Mouse (Mus musculus): ENCODE measurements around the gene Plxnb3. TPM values are rescaled to one million over a fixed set of nuclear protein-coding genes. Genes with fewer than 3 reads are reported as not detected.
A peak's percentile ranks its signal among the peaks of the same experiment; 100 is the strongest.
"Not testable (repeated sequence)": the region's sequence is repeated elsewhere in the genome, so short reads cannot be mapped to it uniquely, and the experiment has no call there.

Gene Plxnb3
- polyA plus RNA-seq, 1 experiment from 2014 or later, result 0.30 TPM

DNA sequence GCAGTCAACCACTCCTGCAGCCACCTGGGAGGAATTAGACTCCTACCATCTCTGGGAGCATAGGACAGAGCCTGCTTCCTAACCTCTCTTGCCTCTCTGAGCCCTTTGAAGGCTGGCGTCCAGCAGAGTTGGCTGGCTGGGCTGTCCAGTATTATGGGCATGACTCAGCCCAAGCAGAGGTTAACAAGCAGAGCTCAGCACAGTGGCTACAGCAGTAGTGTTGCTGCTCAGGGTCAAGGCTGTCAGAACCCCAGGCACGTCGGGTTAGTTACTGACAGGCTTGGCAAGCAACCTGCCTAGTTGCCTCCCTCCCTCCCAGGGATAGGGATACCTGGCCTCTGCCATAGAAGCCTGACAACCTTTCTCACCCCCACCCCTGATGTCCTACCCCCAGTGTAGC, 38.6 kb upstream of the Plxnb3 start:
- H3K27ac ChIP-seq (replicated peaks), result peak overlapping the region; percentile 75
- H3K9me3 ChIP-seq (ENCODE audit: control insufficient read depth, low read length), result no peaks in the 10 kb centered on the region
- TF ChIP-seq CTCF (IDR thresholded peaks at IDR 0.05; ENCODE audit: low read depth) (no peak), EP300 (optimal IDR thresholded peaks at IDR 0.05) (no peak)
- no peak for ATAC-seq (ENCODE audit: low FRiP score, low TSS enrichment)
- no peak overlapping the region for H3K4me3 ChIP-seq (ENCODE audit: low read depth, low read length)
- peak overlapping the region; percentile 58 for H3K4me2 ChIP-seq (replicated peaks; ENCODE audit: low read depth)
- H3K36me3 ChIP-seq (ENCODE audit: control insufficient read depth, insufficient read depth, low read length), result no peaks in the 10 kb centered on the region
- no peaks in the 10 kb centered on the region for H3K27me3 ChIP-seq (ENCODE audit: control insufficient read depth, insufficient read depth, low read length)
- WGBS, result 22% methylated on average over 3 of the region's 3 CpGs
- no peak for DNase-seq (ENCODE audit: low spot score)
- no peaks in the 10 kb centered on the region for H3K4me1 ChIP-seq (replicated peaks; ENCODE audit: control insufficient read depth, insufficient read depth)
- no peak overlapping the region for H3K9ac ChIP-seq (ENCODE audit: low read length)

GRCm38 (mm10) chrX:73718686-73719362, 38.1 kb upstream of the Plxnb3 start:
- no peaks in the 10 kb centered on the region for H3K9me3 ChIP-seq (ENCODE audit: control insufficient read depth, low read length)
- H3K36me3 ChIP-seq (ENCODE audit: control insufficient read depth, insufficient read depth, low read length), result no peaks in the 10 kb centered on the region
- H3K9ac ChIP-seq (ENCODE audit: low read length), result peak overlapping the region; percentile 8; the same call in 1 of the 2 replicates
- H3K4me3 ChIP-seq (ENCODE audit: low read depth, low read length), result no peak overlapping the region
- H3K27me3 ChIP-seq (ENCODE audit: control insufficient read depth, insufficient read depth, low read length), result no peaks in the 10 kb centered on the region
- TF ChIP-seq CTCF (IDR thresholded peaks at IDR 0.05; ENCODE audit: low read depth) (no peak), EP300 (optimal IDR thresholded peaks at IDR 0.05) (no peak)
- WGBS, result 37% methylated on average over 5 of the region's 5 CpGs
- DNase-seq (ENCODE audit: low spot score), result peak; percentile 70
- H3K4me2 ChIP-seq (replicated peaks; ENCODE audit: low read depth), result peak overlapping the region; percentile 58
- H3K27ac ChIP-seq (replicated peaks), result peak overlapping the region; percentile 75
- H3K4me1 ChIP-seq (replicated peaks; ENCODE audit: control insufficient read depth, insufficient read depth), result no peaks in the 10 kb centered on the region
- no peak for ATAC-seq (ENCODE audit: low FRiP score, low TSS enrichment)

- WGBS, result 59% methylated on average over 1 of the region's 1 CpGs
- no peak for DNase-seq (ENCODE audit: low spot score)
Observed at GRCm38 (mm10) chrX:73730908-73731307, 26.0 kb upstream of the Plxnb3 start.

GRCm38 (mm10) chrX:73738155-73738554, 18.7 kb upstream of the Plxnb3 start:
- Histone ChIP-seq H3K36me3 (ENCODE audit: control insufficient read depth, insufficient read depth, low read length) (no peaks in the 10 kb centered on the region), H3K4me1 (replicated peaks; ENCODE audit: control insufficient read depth, insufficient read depth) (no peaks in the 10 kb centered on the region), H3K9me3 (ENCODE audit: control insufficient read depth, low read length) (no peaks in the 10 kb centered on the region), H3K4me3 (ENCODE audit: low read depth, low read length) (no peak overlapping the region), H3K4me2 (replicated peaks; ENCODE audit: low read depth) (no peak overlapping the region), H3K9ac (ENCODE audit: low read length) (no peak overlapping the region), H3K27ac (replicated peaks) (no peak overlapping the region), H3K27me3 (ENCODE audit: control insufficient read depth, insufficient read depth, low read length) (no peaks in the 10 kb centered on the region)
- TF ChIP-seq EP300 (optimal IDR thresholded peaks at IDR 0.05), result no peak
- TF ChIP-seq CTCF (IDR thresholded peaks at IDR 0.05; ENCODE audit: low read depth), result peak; percentile 40
- DNase-seq (ENCODE audit: low spot score) (no peak), ATAC-seq (ENCODE audit: low FRiP score, low TSS enrichment) (no peak)
- 29% methylated on average over 1 of the region's 1 CpGs for WGBS

More at GRCm38 (mm10) chrX:73730908-73731307, 26.0 kb upstream of the Plxnb3 start:
- no peaks in the 10 kb centered on the region for H3K27me3 ChIP-seq (ENCODE audit: control insufficient read depth, insufficient read depth, low read length)
- H3K27ac ChIP-seq (replicated peaks), result no peak overlapping the region
- TF ChIP-seq CTCF (IDR thresholded peaks at IDR 0.05; ENCODE audit: low read depth), result no peak
- no peak for TF ChIP-seq EP300 (optimal IDR thresholded peaks at IDR 0.05)
- no peak overlapping the region for H3K4me2 ChIP-seq (replicated peaks; ENCODE audit: low read depth)
- H3K9me3 ChIP-seq (ENCODE audit: control insufficient read depth, low read length), result no peaks in the 10 kb centered on the region
- H3K36me3 ChIP-seq (ENCODE audit: control insufficient read depth, insufficient read depth, low read length), result no peaks in the 10 kb centered on the region
- H3K4me1 ChIP-seq (replicated peaks; ENCODE audit: control insufficient read depth, insufficient read depth), result no peaks in the 10 kb centered on the region
- H3K9ac ChIP-seq (ENCODE audit: low read length), result no peak overlapping the region
- no peak overlapping the region for H3K4me3 ChIP-seq (ENCODE audit: low read depth, low read length)
- no peak for ATAC-seq (ENCODE audit: low FRiP score, low TSS enrichment)

GRCm38 (mm10) chrX:73739151-73739550, 17.7 kb upstream of the Plxnb3 start:
- Histone ChIP-seq H3K27ac (replicated peaks) (no peak overlapping the region), H3K36me3 (ENCODE audit: control insufficient read depth, insufficient read depth, low read length) (no peaks in the 10 kb centered on the region), H3K9ac (ENCODE audit: low read length) (no peak overlapping the region), H3K27me3 (ENCODE audit: control insufficient read depth, insufficient read depth, low read length) (no peaks in the 10 kb centered on the region), H3K4me2 (replicated peaks; ENCODE audit: low read depth) (no peak overlapping the region), H3K4me3 (ENCODE audit: low read depth, low read length) (no peak overlapping the region), H3K4me1 (replicated peaks; ENCODE audit: control insufficient read depth, insufficient read depth) (no peaks in the 10 kb centered on the region), H3K9me3 (ENCODE audit: control insufficient read depth, low read length) (no peaks in the 10 kb centered on the region)
- 43% methylated on average over 5 of the region's 5 CpGs for WGBS
- TF ChIP-seq EP300 (optimal IDR thresholded peaks at IDR 0.05), result no peak
- TF ChIP-seq CTCF (IDR thresholded peaks at IDR 0.05; ENCODE audit: low read depth), result no peak
- ATAC-seq (ENCODE audit: low FRiP score, low TSS enrichment) (no peak), DNase-seq (ENCODE audit: low spot score) (no peak)

DNA sequence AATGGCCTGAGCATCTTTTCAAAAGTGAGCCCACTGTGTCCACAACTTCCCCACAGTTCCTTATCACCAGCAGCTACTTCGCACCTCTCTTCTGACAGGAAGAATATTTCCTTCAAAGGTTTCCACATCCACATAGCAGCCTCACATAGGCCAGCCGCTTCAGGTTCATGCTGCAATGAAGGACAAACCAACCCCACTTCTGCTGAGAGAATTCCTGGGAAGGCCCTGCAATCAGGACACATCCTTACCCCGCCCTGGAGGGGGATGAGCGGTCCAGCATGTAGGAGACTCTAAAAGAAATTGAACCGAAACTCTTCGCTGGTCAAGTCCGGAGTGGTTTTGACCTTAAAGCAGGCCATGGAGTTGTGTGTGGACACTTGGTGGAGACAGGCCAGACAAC, 17.0 kb upstream of the Plxnb3 start:
- not testable (repeated sequence) for H3K9ac ChIP-seq (ENCODE audit: low read length); H3K4me1 ChIP-seq (replicated peaks; ENCODE audit: control insufficient read depth, insufficient read depth); H3K9me3 ChIP-seq (ENCODE audit: control insufficient read depth, low read length); H3K36me3 ChIP-seq (ENCODE audit: control insufficient read depth, insufficient read depth, low read length); DNase-seq (ENCODE audit: low spot score); H3K27me3 ChIP-seq (ENCODE audit: control insufficient read depth, insufficient read depth, low read length); H3K27ac ChIP-seq (replicated peaks); ATAC-seq (ENCODE audit: low FRiP score, low TSS enrichment); H3K4me3 ChIP-seq (ENCODE audit: low read depth, low read length); H3K4me2 ChIP-seq (replicated peaks; ENCODE audit: low read depth)
- 93% methylated on average over 7 of the region's 7 CpGs for WGBS
